Mouse (Mus musculus) spleen, postnatal 10 days (tissue): ENCODE measurements around the gene Tmem164.

Experiments
- DNase-seq, 2 experiments: peaks; one replicate each; pipeline ENCODE4 v3.0.0; 2021 to 2022; ENCODE audit warnings: low spot score in 2 of 2

The Tmem164 gene

GRCm38 (mm10) chrX:142688509-142688908 lies 7.3 kb downstream of the Tmem164 start:
- DNase-seq, result no peak

GRCm38 (mm10) chrX:142693256-142693655 lies 12.1 kb downstream of the Tmem164 start:
- DNase-seq, result no peak

GRCm38 (mm10) chrX:142694338-142694737 lies 13.1 kb downstream of the Tmem164 start:
- DNase-seq, result no peak

- DNase-seq, result no peak
Observed at GRCm38 (mm10) chrX:142694856-142695255, 13.7 kb downstream of the Tmem164 start.

- DNase-seq, result no peak
Observed at GRCm38 (mm10) chrX:142696789-142697188, 15.6 kb downstream of the Tmem164 start.

GRCm38 (mm10) chrX:142697545-142698204 lies 16.5 kb downstream of the Tmem164 start:
- DNase-seq, result no peak

- no peak for DNase-seq
Observed at GRCm38 (mm10) chrX:142698212-142698611, 17.0 kb downstream of the Tmem164 start.

GRCm38 (mm10) chrX:142702094-142702493 lies 20.9 kb downstream of the Tmem164 start:
- no peak for DNase-seq

- DNase-seq, result no peak
Observed at GRCm38 (mm10) chrX:142702566-142702965, 21.4 kb downstream of the Tmem164 start.

GRCm38 (mm10) chrX:142703953-142704352 lies 22.7 kb downstream of the Tmem164 start:
- DNase-seq, result no peak

GRCm38 (mm10) chrX:142708257-142708656 lies 27.1 kb downstream of the Tmem164 start:
- no peak for DNase-seq

- DNase-seq, result no peak
Observed at GRCm38 (mm10) chrX:142716014-142716413, 34.8 kb downstream of the Tmem164 start.

- DNase-seq, result no peak
Observed at GRCm38 (mm10) chrX:142717958-142718478, 36.8 kb downstream of the Tmem164 start.

- no peak for DNase-seq
Observed at GRCm38 (mm10) chrX:142718759-142719158, 37.6 kb downstream of the Tmem164 start.

GRCm38 (mm10) chrX:142721897-142722296 lies 40.7 kb downstream of the Tmem164 start:
- no peak for DNase-seq

GRCm38 (mm10) chrX:142724203-142724602 lies 43.0 kb downstream of the Tmem164 start:
- DNase-seq, result no peak

GRCm38 (mm10) chrX:142725571-142725970 lies 44.4 kb downstream of the Tmem164 start:
- no peak for DNase-seq

GRCm38 (mm10) chrX:142726311-142726710 lies 45.1 kb downstream of the Tmem164 start:
- no peak for DNase-seq

GRCm38 (mm10) chrX:142727847-142728246 lies 46.6 kb downstream of the Tmem164 start:
- no peak for DNase-seq

- no peak for DNase-seq
Observed at GRCm38 (mm10) chrX:142729040-142729439, 47.8 kb downstream of the Tmem164 start.

GRCm38 (mm10) chrX:142729482-142729881 lies 48.3 kb downstream of the Tmem164 start:
- no peak for DNase-seq

GRCm38 (mm10) chrX:142737099-142737498 lies 55.9 kb downstream of the Tmem164 start:
- no peak for DNase-seq

- no peak for DNase-seq
Observed at GRCm38 (mm10) chrX:142737719-142738118, 56.5 kb downstream of the Tmem164 start.

GRCm38 (mm10) chrX:142747428-142747827 lies 66.2 kb downstream of the Tmem164 start:
- no peak for DNase-seq
